Mouse (Mus musculus) lung, adult 2 months (tissue): ENCODE results near the gene Ap1s3.

Source experiments
- CTCF ChIP-seq: fragments of 200-500 bp; IDR thresholded peaks from 2 replicates; pipeline ENCODE4 v1.5.1; 2011; ENCODE audit warnings: mild to moderate bottlenecking, low read length, control low read depth; ENCODE audit not compliant: insufficient read depth
- POLR2A ChIP-seq: fragments of 200-500 bp; IDR thresholded peaks from 2 replicates; pipeline ENCODE4 v1.6.1; 2011; ENCODE audit warnings: low read depth, mild to moderate bottlenecking, control low read depth, low read length, borderline replicate concordance; ENCODE audit errors: extremely low read depth

DNA sequence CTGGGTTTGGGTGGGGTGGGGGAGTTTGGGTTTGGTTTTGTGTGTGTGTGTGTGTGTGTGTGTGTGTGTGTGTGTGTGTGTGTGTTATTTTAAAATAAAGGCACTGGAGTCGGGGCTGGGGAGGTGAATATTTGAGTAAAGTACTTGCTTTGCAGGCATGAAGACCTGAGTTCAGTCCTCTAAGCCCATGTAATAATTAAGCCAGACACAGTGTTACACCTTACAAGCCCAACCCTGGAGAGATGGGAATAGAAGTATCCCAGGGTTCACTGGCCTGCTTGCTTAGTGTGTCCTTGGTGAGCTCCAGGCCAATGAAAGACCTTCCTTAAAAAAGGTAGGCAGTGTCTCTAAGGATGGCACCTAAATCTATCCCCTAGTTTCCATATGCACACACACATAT, 80.7 kb downstream of the Ap1s3 start:
- TF ChIP-seq POLR2A (no peak), CTCF (no peak)
